Mouse (Mus musculus): ENCODE measurements around the gene Armc3. TPM values are rescaled to one million over a fixed set of nuclear protein-coding genes. Genes with fewer than 3 reads are reported as not detected.

Gene Armc3
- polyA plus RNA-seq, 2 experiments: 0.02 TPM; not detected in 1

DNA sequence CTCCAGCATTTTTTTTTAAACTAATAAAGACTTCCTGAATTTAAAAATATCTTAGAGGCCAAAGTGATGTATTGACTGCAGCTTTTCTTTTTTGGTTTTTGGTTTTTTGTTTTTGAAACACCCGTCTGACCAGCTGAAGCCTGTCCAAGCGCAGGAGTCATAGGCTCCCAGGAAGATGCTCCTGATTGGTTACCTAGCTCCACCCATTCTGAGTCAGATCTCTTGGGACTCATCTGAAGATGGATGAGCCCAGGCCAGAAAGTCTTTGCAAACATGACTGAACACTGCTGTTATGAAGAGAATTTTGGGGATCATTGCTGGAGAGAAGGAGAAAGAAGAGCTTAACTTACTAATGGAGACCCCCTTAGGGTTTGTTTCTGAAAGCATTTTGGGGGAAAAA, 68.3 kb downstream of the Armc3 start:
- ATAC-seq (ENCODE audit: insufficient read depth): no peak
- Histone ChIP-seq H3K27ac (no peak overlapping the region), H3K27me3 (ENCODE audit: control insufficient read depth, insufficient read depth, low read length) (no peaks in the 10 kb centered on the region), H3K9ac (replicated peaks) (no peak overlapping the region), H3K4me3 (ENCODE audit: insufficient read depth in 1 of 2, low read depth in 2 of 2, low read length in 2 of 2) (no peak overlapping the region), H3K9me3 (ENCODE audit: control insufficient read depth, low read length) (no peaks in the 10 kb centered on the region), H3K4me2 (ENCODE audit: low read depth) (no peak overlapping the region), H3K36me3 (replicated peaks; ENCODE audit: control insufficient read depth, insufficient read depth, low read depth) (no peaks in the 10 kb centered on the region), H3K4me1 (replicated peaks; ENCODE audit: control insufficient read depth in 2 of 2, insufficient read depth in 2 of 2, low read length in 1 of 2) (no peaks in the 10 kb centered on the region)
- TF ChIP-seq EP300 (IDR thresholded peaks at IDR 0.05; ENCODE audit: low read depth) (no peak), CTCF (IDR thresholded peaks at IDR 0.05; ENCODE audit: low read depth) (no peak)
- DNase-seq (ENCODE audit: low read depth in 3 of 3, low spot score in 3 of 3): no peak
- WGBS (ENCODE audit: insufficient replicate concordance): 50% methylated on average over 2 of the region's 2 CpGs

DNA sequence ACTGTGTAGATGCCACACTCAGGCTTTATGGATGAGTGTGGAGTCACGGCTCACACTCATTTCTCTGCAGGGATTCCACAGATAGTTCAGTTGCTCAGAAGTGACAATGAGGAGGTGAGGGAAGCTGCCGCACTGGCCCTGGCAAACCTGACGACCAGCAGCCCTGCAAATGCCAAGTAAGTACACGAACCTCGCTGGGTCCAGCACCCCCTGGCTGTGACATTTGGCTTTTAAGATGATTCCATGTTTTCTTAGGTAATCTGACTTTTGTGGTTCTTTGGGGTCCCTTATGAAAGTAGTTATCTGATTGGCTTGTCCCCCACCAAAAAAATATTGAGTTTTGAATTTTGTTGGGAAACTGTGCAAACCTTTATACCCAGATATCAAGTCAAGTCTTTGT, 70.9 kb downstream of the Armc3 start:
- Histone ChIP-seq H3K27ac (no peak overlapping the region), H3K4me2 (ENCODE audit: low read depth) (no peak overlapping the region), H3K27me3 (ENCODE audit: control insufficient read depth, insufficient read depth, low read length) (no peaks in the 10 kb centered on the region), H3K4me1 (replicated peaks; ENCODE audit: control insufficient read depth in 2 of 2, insufficient read depth in 2 of 2, low read length in 1 of 2) (no peaks in the 10 kb centered on the region), H3K4me3 (ENCODE audit: insufficient read depth in 1 of 2, low read depth in 2 of 2, low read length in 2 of 2) (no peak overlapping the region), H3K36me3 (replicated peaks; ENCODE audit: control insufficient read depth, insufficient read depth, low read depth) (no peaks in the 10 kb centered on the region), H3K9me3 (ENCODE audit: control insufficient read depth, low read length) (no peaks in the 10 kb centered on the region), H3K9ac (replicated peaks) (no peak overlapping the region)
- ATAC-seq (ENCODE audit: insufficient read depth) (no peak), DNase-seq (ENCODE audit: low read depth in 3 of 3, low spot score in 3 of 3) (no peak)
- 37% methylated on average over 5 of the region's 5 CpGs for WGBS (ENCODE audit: insufficient replicate concordance)
- TF ChIP-seq EP300 (IDR thresholded peaks at IDR 0.05; ENCODE audit: low read depth) (no peak), CTCF (IDR thresholded peaks at IDR 0.05; ENCODE audit: low read depth) (peak; percentile 26)

DNA sequence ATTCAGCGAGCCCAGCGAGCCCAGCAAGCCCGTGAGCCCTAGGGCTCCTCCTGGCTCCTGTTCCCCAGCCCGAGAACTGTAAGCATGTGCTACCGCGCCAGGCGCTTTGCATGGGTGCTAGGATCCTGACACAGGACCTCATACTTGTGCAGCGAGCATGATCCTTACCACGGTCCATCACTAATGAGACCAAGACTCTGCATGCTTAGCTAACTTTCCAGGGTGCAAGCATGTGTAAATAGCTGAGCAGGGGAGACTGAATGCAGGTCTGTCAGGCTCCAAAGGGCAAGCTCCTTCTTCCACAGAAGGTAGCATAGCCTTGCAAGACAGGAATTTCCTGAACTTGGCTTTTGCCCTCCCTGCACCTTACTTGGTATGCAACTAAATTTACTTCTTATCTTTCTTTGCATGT, 71.6 kb downstream of the Armc3 start:
- no peak overlapping the region for H3K4me3 ChIP-seq (ENCODE audit: insufficient read depth in 1 of 2, low read depth in 2 of 2, low read length in 2 of 2)

DNA sequence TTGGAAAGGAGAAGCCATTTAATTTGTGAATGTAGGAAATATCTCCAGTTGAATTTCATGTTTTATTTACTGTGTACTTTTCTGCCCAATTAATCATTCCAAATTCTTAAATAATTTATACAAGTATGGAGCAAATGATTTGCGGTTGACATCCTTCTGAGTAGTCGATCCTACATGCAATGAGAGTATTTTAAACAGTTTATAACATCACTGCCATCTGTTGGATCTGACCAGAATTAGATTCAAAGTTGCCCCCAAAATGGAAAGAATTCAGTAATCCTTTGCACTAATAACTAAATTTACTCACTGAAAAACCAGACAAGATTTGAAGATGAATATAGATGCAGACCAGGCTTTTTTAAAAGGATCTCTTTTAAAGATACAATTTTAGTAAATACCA, 75.5 kb downstream of the Armc3 start:
- no peak for ATAC-seq (ENCODE audit: insufficient read depth)
- DNase-seq (ENCODE audit: low read depth in 3 of 3, low spot score in 3 of 3): no peak
- Histone ChIP-seq H3K9me3 (ENCODE audit: control insufficient read depth, low read length) (no peaks in the 10 kb centered on the region), H3K27ac (no peak overlapping the region), H3K9ac (replicated peaks) (no peak overlapping the region), H3K27me3 (ENCODE audit: control insufficient read depth, insufficient read depth, low read length) (no peaks in the 10 kb centered on the region), H3K36me3 (replicated peaks; ENCODE audit: control insufficient read depth, insufficient read depth, low read depth) (no peaks in the 10 kb centered on the region), H3K4me2 (ENCODE audit: low read depth) (no peak overlapping the region), H3K4me3 (ENCODE audit: insufficient read depth in 1 of 2, low read depth in 2 of 2, low read length in 2 of 2) (no peak overlapping the region), H3K4me1 (replicated peaks; ENCODE audit: control insufficient read depth in 2 of 2, insufficient read depth in 2 of 2, low read length in 1 of 2) (peaks cover 0 to 3% of the 10 kb centered on the region in 2 experiments; a peak in 1 of 4 replicates)
- 54% methylated on average over 2 of the region's 2 CpGs for WGBS (ENCODE audit: insufficient replicate concordance)
- no peak for TF ChIP-seq EP300 (IDR thresholded peaks at IDR 0.05; ENCODE audit: low read depth)
- TF ChIP-seq CTCF (IDR thresholded peaks at IDR 0.05; ENCODE audit: low read depth): no peak

More for the DNA sequence above, 71.6 kb downstream of the Armc3 start:
- Histone ChIP-seq H3K27me3 (ENCODE audit: control insufficient read depth, insufficient read depth, low read length) (no peaks in the 10 kb centered on the region), H3K36me3 (replicated peaks; ENCODE audit: control insufficient read depth, insufficient read depth, low read depth) (no peaks in the 10 kb centered on the region), H3K9ac (replicated peaks) (no peak overlapping the region), H3K4me1 (replicated peaks; ENCODE audit: control insufficient read depth in 2 of 2, insufficient read depth in 2 of 2, low read length in 1 of 2) (no peaks in the 10 kb centered on the region), H3K27ac (no peak overlapping the region), H3K9me3 (ENCODE audit: control insufficient read depth, low read length) (no peaks in the 10 kb centered on the region), H3K4me2 (ENCODE audit: low read depth) (no peak overlapping the region)
- ATAC-seq (ENCODE audit: insufficient read depth): no peak
- WGBS (ENCODE audit: insufficient replicate concordance): 51% methylated on average over 9 of the region's 9 CpGs
- DNase-seq (ENCODE audit: low read depth in 3 of 3, low spot score in 3 of 3): no peak
- TF ChIP-seq CTCF (IDR thresholded peaks at IDR 0.05; ENCODE audit: low read depth) (no peak), EP300 (IDR thresholded peaks at IDR 0.05; ENCODE audit: low read depth) (no peak)

DNA sequence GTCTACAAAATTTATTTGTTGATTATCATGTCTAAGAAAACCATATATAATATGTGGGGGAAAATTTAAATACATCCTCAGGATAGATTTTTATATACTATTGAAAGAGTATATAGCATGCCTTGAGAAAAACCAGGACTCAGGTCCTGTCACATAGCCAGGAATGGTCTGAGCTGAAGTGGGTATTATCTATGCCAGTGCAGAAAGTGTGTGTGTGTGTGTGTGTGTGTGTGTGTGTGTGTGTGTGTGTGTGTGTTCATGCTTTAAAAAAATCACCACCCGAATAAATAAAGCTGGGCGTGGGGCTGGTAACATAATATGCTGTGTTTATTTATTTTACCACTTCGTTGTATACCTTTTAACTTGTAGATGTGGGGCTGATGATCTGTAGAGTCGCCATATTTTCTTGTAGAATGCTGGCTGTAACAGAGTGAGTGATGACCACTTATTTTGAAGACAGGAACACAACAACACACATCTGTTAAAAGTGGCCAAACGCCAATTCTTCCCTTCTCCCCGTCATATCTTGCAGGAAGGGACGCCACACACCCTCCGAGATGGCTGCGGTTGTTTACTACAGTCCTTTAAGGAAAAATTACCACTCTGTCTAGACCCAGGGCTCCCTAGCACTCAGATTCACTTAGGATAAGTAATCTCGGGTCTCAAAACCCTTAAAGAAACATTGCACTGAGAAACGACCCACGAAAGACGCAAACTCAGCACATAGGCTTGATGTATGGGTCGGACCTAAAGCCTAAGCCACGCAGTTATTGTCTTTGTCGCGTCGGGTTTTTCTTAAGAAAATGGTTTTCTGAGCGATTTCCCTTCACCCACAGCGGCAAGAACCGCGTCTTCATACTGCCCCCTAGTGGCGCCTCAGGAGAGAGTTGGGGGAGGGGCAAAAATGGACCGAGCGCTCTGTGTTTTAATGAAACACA, 76.8 kb downstream of the Armc3 start:
- no peaks in the 10 kb centered on the region for H3K9me3 ChIP-seq (ENCODE audit: control insufficient read depth, low read length)
- 5% methylated on average over 25 of the region's 25 CpGs for WGBS (ENCODE audit: insufficient replicate concordance)
- H3K4me1 ChIP-seq (replicated peaks; ENCODE audit: control insufficient read depth in 2 of 2, insufficient read depth in 2 of 2, low read length in 1 of 2): peaks cover 0 to 3% of the 10 kb centered on the region in 2 experiments; a peak in 1 of 4 replicates
- peak; percentile 56; the same call in 1 of the 2 replicates for ATAC-seq (ENCODE audit: insufficient read depth)
- peak overlapping the region; percentile 72 for H3K4me2 ChIP-seq (ENCODE audit: low read depth)
- H3K4me3 ChIP-seq (ENCODE audit: insufficient read depth in 1 of 2, low read depth in 2 of 2, low read length in 2 of 2): peak overlapping the region; percentile 52 to 63
- peak overlapping the region; percentile 47 for H3K9ac ChIP-seq (replicated peaks)
- TF ChIP-seq CTCF (IDR thresholded peaks at IDR 0.05; ENCODE audit: low read depth) (peak; percentile 89), EP300 (IDR thresholded peaks at IDR 0.05; ENCODE audit: low read depth) (peak; percentile 31; the same call in 1 of the 2 replicates)
- no peak overlapping the region for H3K27ac ChIP-seq
- no peaks in the 10 kb centered on the region for H3K36me3 ChIP-seq (replicated peaks; ENCODE audit: control insufficient read depth, insufficient read depth, low read depth)
- peak; percentile 43 to 59 (median 49) for DNase-seq (ENCODE audit: low read depth in 3 of 3, low spot score in 3 of 3)
- H3K27me3 ChIP-seq (ENCODE audit: control insufficient read depth, insufficient read depth, low read length): no peaks in the 10 kb centered on the region

Data from liver, embryonic 14.5 days (tissue).